Mouse (Mus musculus) CH12.LX (cell line): Measurements from ENCODE around the gene Micu1. TPM values are rescaled to one million over a fixed set of nuclear protein-coding genes. Genes with fewer than 3 reads are reported as not detected.
A peak's percentile ranks its signal among the peaks of the same experiment; 100 is the strongest.

Source experiments
- DNase-seq: peaks from one replicate; pipeline ENCODE4 v3.0.0-alpha.2; 2013; ENCODE audit errors: extremely low read depth
- H3K27ac ChIP-seq: 2 replicates; pipeline ENCODE4 v1.5.1; 2012; ENCODE audit warnings: low read depth, mild to moderate bottlenecking, control low read depth, moderate library complexity; ENCODE audit not compliant: insufficient read depth
- H3K27me3 ChIP-seq: replicated peaks from 2 replicates; pipeline ENCODE3; 2012; ENCODE audit warnings: inconsistent platforms
- H3K36me3 ChIP-seq, 2 experiments: replicated peaks in 1 of 2; 2 replicates each; pipeline versions ENCODE3 to v1.6.1; 2012; ENCODE audit warnings: inconsistent platforms in 1 of 2, low read length in 1 of 2, mild to moderate bottlenecking in 1 of 2, mixed read lengths in 1 of 2, moderate library complexity in 1 of 2; ENCODE audit not compliant: control insufficient read depth in 1 of 2, insufficient read depth in 1 of 2
- H3K4me1 ChIP-seq, 2 experiments: 2 replicates each; pipeline ENCODE4 v1.6.1; 2012; ENCODE audit warnings: inconsistent platforms in 1 of 2, moderate library complexity in 1 of 2; ENCODE audit not compliant: insufficient read depth in 2 of 2, control insufficient read depth in 1 of 2
- H3K4me2 ChIP-seq: 2 replicates; pipeline ENCODE4 v1.6.1; 2012; ENCODE audit warnings: low read depth, mild to moderate bottlenecking, control low read depth; ENCODE audit not compliant: poor library complexity, insufficient read depth, severe bottlenecking
- H3K4me3 ChIP-seq, 3 experiments: fragments of 150-350 bp in 1 of 3; sonication (generic) in 1 of 3; replicated peaks in 1 of 3; 2 replicates each; pipeline versions ENCODE3 to v1.5.1; 2011 to 2012; ENCODE audit warnings: low read depth in 2 of 3, low read length in 2 of 3, mild to moderate bottlenecking in 2 of 3, moderate library complexity in 2 of 3, control low read depth in 1 of 3, improper control_type of control experiment in 1 of 3, inconsistent platforms in 1 of 3, mixed read lengths in 1 of 3; ENCODE audit not compliant: poor library complexity in 1 of 3
- H3K79me2 ChIP-seq: replicated peaks from 2 replicates; pipeline ENCODE4 v1.6.1; 2012; ENCODE audit warnings: mild to moderate bottlenecking, moderate library complexity; ENCODE audit not compliant: control insufficient read depth, poor library complexity, insufficient read depth, severe bottlenecking; ENCODE audit errors: extremely low read depth
- H3K9ac ChIP-seq: 2 replicates; pipeline ENCODE4 v1.6.1; 2012; ENCODE audit warnings: low read depth, mild to moderate bottlenecking, control low read depth, moderate library complexity; ENCODE audit not compliant: insufficient read depth
- H3K9me3 ChIP-seq: replicated peaks from 2 replicates; pipeline ENCODE3; 2012; ENCODE audit warnings: low read length, inconsistent platforms, mixed read lengths
- CHD2 ChIP-seq: IDR thresholded peaks from 2 replicates; pipeline ENCODE4 v1.6.1; 2011; ENCODE audit warnings: low read length, improper control_type of control experiment
- E2F4 ChIP-seq: IDR thresholded peaks from 2 replicates; pipeline ENCODE4 v1.6.1; 2011; ENCODE audit warnings: low read depth, low read length, improper control_type of control experiment; ENCODE audit not compliant: insufficient replicate concordance
- ELF1 ChIP-seq: IDR thresholded peaks from 2 replicates; pipeline ENCODE4 v1.6.1; 2014; ENCODE audit warnings: low read depth, mild to moderate bottlenecking, inconsistent platforms, low read length, improper control_type of control experiment
- EP300 ChIP-seq: IDR thresholded peaks from 2 replicates; pipeline ENCODE4 v1.6.1; 2011; ENCODE audit warnings: low read length, improper control_type of control experiment
- ETS1 ChIP-seq: conservative IDR thresholded peaks from 2 replicates; pipeline ENCODE4 v1.6.1; 2012; ENCODE audit warnings: low read depth, mild to moderate bottlenecking, inconsistent platforms, low read length, improper control_type of control experiment, moderate library complexity
- GABPA ChIP-seq: IDR thresholded peaks from 2 replicates; pipeline ENCODE4 v1.6.1; 2012; ENCODE audit warnings: low read depth, low read length, improper control_type of control experiment, inconsistent platforms; ENCODE audit not compliant: insufficient replicate concordance
- HCFC1 ChIP-seq: IDR thresholded peaks from 2 replicates; pipeline ENCODE4 v1.6.1; 2012; ENCODE audit warnings: low read depth, mild to moderate bottlenecking, inconsistent platforms, low read length, improper control_type of control experiment
- IRF4 ChIP-seq: IDR thresholded peaks from 2 replicates; pipeline ENCODE4 v1.6.1; 2014; ENCODE audit warnings: low read depth, mild to moderate bottlenecking, inconsistent platforms, low read length, improper control_type of control experiment
- JUND ChIP-seq: conservative IDR thresholded peaks from 2 replicates; pipeline ENCODE4 v1.6.1; 2011; ENCODE audit warnings: low read depth, low read length, improper control_type of control experiment
- MAFK ChIP-seq: IDR thresholded peaks from 2 replicates; pipeline ENCODE4 v1.6.1; 2011; ENCODE audit warnings: low read length, improper control_type of control experiment; ENCODE audit not compliant: insufficient replicate concordance
- MAX ChIP-seq: IDR thresholded peaks from 2 replicates; pipeline ENCODE4 v1.6.1; 2011; ENCODE audit warnings: low read length, improper control_type of control experiment
- NELFE ChIP-seq: IDR thresholded peaks from 2 replicates; pipeline ENCODE4 v1.6.1; 2011; ENCODE audit warnings: low read depth, low read length, improper control_type of control experiment
- NRF1 ChIP-seq: IDR thresholded peaks from 2 replicates; pipeline ENCODE4 v1.6.1; 2014; ENCODE audit warnings: low read depth, mild to moderate bottlenecking, inconsistent platforms, low read length, improper control_type of control experiment, moderate library complexity
- POLR2AphosphoS2 ChIP-seq: IDR thresholded peaks from 2 replicates; pipeline ENCODE4 v1.6.1; 2011; ENCODE audit warnings: low read depth, low read length, improper control_type of control experiment
- RAD21 ChIP-seq: IDR thresholded peaks from 2 replicates; pipeline ENCODE4 v1.6.1; 2011; ENCODE audit warnings: low read depth, mild to moderate bottlenecking, low read length, improper control_type of control experiment, moderate library complexity
- RCOR1 ChIP-seq: conservative IDR thresholded peaks from 2 replicates; pipeline ENCODE4 v1.6.1; 2012; ENCODE audit warnings: low read depth, mild to moderate bottlenecking, inconsistent platforms, low read length, improper control_type of control experiment
- SIN3A ChIP-seq: IDR thresholded peaks from 2 replicates; pipeline ENCODE4 v1.6.1; 2012; ENCODE audit warnings: low read length, improper control_type of control experiment, inconsistent platforms
- SMC3 ChIP-seq: IDR thresholded peaks from 2 replicates; pipeline ENCODE4 v1.6.1; 2011; ENCODE audit warnings: low read depth, low read length, improper control_type of control experiment
- TCF12 ChIP-seq: IDR thresholded peaks from 2 replicates; pipeline ENCODE4 v1.6.1; 2014; ENCODE audit warnings: low read depth, mild to moderate bottlenecking, inconsistent platforms, low read length, improper control_type of control experiment
- ZC3H11A ChIP-seq: IDR thresholded peaks from 2 replicates; pipeline ENCODE4 v1.6.1; 2012; ENCODE audit warnings: low read depth, mild to moderate bottlenecking, inconsistent platforms, low read length, improper control_type of control experiment
- ZNF384 ChIP-seq: IDR thresholded peaks from 2 replicates; pipeline ENCODE4 v1.6.1; 2012; ENCODE audit warnings: low read depth, low read length, improper control_type of control experiment, inconsistent platforms
- dilution Hi-C: fragments of 300-500 bp; cut with MboI; formaldehyde crosslinking; loops from 2 replicates; pipeline ENCODE4 v1.14.3; 2020; ENCODE audit warnings: low sequenced_read_pairs; ENCODE audit not compliant: extremely low pct_unique_long_range_greater_than_20kb, extremely low pct_ligation_motif_present
- in situ Hi-C: fragments of 300-500 bp; cut with MboI; formaldehyde crosslinking; loops from 3 replicates; pipeline ENCODE4 v1.14.3; 2019; ENCODE audit warnings: low sequenced_read_pairs, low pct_ligation_motif_present, low pct_unique_long_range_greater_than_20kb, mixed read lengths
- polyA plus RNA-seq: library from polyadenylated mRNA; unstranded; fragments of >175 nt; gene quantifications from 2 replicates; pipeline ENCODE4 v1.2.1, GENCODE M21; 2012; ENCODE audit warnings: low read depth; ENCODE audit not compliant: insufficient read length
- total RNA-seq, 2 experiments: library from RNA; depleted of rRNA; stranded (reverse); fragments of 300-350 nt in 1 of 2; fragments of >200 nt in 1 of 2; gene quantifications; 2 replicates each; pipeline ENCODE4 v1.2.3; 2012 to 2014

Micu1 gene
- total and polyA plus RNA-seq, 3 experiments, result 23.1 to 37.1 (median 29.3) TPM

DNA sequence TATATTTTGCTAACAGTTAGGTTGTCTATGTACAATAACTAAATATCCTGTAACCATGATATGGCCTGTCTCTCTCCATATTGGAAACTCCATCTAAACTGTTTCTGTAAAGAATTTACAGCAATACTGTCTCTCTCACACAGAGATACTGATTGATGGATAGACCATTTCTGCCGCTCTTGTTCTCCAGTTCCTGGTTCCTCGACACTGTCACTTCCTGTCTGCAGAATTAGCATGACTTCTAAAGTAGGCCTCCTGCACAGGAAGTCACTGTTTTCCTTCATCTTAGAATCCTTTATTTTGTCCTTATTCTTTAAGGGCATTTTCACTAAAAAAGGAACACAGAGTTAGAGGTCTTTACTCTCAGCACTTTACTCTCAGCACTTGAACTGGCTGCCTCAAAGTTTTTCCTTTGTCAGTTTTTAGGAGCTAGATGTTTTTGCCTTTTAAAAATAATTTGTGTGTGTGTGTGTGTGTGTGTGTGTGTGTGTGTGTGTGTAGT, 46.5 kb downstream of the Micu1 start:
- TF ChIP-seq MAFK (no peak), ELF1 (peak; percentile 59; the same call in 1 of the 2 replicates), ZNF384 (no peak)
- Histone ChIP-seq H3K9me3 (no peaks in the 10 kb centered on the region), H3K27me3 (no peaks in the 10 kb centered on the region), H3K36me3 (peaks cover 0 to 49% of the 10 kb centered on the region in 2 experiments), H3K9ac (no peak overlapping the region), H3K27ac (no peak overlapping the region), H3K79me2 (no peaks in the 10 kb centered on the region), H3K4me2 (no peak overlapping the region), H3K4me3 (no peak overlapping the region), H3K4me1 (peaks cover 0 to 15% of the 10 kb centered on the region in 2 experiments; a peak in 2 of 4 replicates)
- dilution Hi-C loops (no loop called here), in situ Hi-C loops (no loop called here)
- DNase-seq, result peak; percentile 31

DNA sequence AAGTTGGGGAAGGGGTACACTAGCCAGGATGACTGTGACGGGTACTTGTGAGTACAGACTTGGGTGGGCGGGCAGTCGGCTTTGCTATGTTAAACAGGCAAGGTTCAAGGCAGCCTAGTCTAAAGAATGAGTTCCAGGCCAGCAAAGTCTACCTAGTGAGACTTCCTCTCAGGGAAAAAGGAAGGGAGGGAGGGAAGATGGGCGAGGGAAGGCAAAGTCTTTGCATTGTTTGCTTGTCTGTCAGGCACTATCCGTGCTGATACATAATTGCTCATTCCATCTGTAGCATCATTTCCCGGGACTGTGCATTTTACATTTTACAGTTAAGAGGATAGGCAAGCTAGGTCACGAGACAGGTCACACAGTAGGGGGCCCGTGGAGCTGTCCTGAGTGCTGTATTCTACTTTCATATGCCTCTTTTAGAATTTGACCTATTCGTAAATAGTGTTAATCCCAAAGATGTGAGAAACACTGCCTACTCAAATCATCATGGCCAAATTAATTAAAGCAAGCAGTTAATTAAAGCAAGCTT, 51.3 kb downstream of the Micu1 start:
- H3K36me3 ChIP-seq, result peaks cover 3 to 47% of the 10 kb centered on the region in 2 experiments
- no peaks in the 10 kb centered on the region for H3K79me2 ChIP-seq
- DNase-seq, result no peak
- TF ChIP-seq IRF4 (no peak), EP300 (no peak), JUND (no peak), ZC3H11A (no peak), E2F4 (no peak), POLR2AphosphoS2 (no peak), TCF12 (no peak), ZNF384 (no peak), SIN3A (no peak), ELF1 (no peak), ETS1 (no peak), MAX (no peak), RAD21 (no peak), SMC3 (no peak), NRF1 (no peak), NELFE (no peak), HCFC1 (no peak), RCOR1 (no peak), GABPA (no peak), CHD2 (no peak)
- dilution Hi-C loops, result no loop called here
- no peak overlapping the region for H3K9ac ChIP-seq
- H3K4me2 ChIP-seq, result no peak overlapping the region
- no peak overlapping the region for H3K27ac ChIP-seq
- H3K9me3 ChIP-seq, result no peaks in the 10 kb centered on the region
- in situ Hi-C loops, result no loop called here
- H3K27me3 ChIP-seq, result no peaks in the 10 kb centered on the region
- H3K4me1 ChIP-seq, result peaks cover 0 to 17% of the 10 kb centered on the region in 2 experiments; a peak in 3 of 4 replicates
- H3K4me3 ChIP-seq, result no peak overlapping the region
